ENCODE assay signal across 9 mouse cellular contexts in genomic region chr5:125102907-125103306, GRCm38 (mm10).
DNase-seq lines count a peak whose midpoint lies in the region; ATAC-seq lines count a peak whose summit lies in the region.
"Had no signal": no experiment of that assay in that cellular context is flagged by ENCODE, and none has a peak within 500 bp of the region (broad histone marks: within the 10 kb centered on the region; RNA-seq: fewer than 3 reads in every experiment).

No protein-coding gene starts in this region.

- no peak overlapping the region for H3K4me3 ChIP-seq in hindbrain, embryonic 16.5 days (ENCODE audit: low read length)
- H3K4me3 ChIP-seq in neural tube, embryonic 13.5 days, result no peak overlapping the region

- H3K4me1 ChIP-seq in hindbrain, embryonic 16.5 days (ENCODE audit: control insufficient read depth, insufficient read depth, low read depth, low read length), result peaks cover 24% of the 10 kb centered on the region
- peaks cover 57% of the 10 kb centered on the region for H3K4me1 ChIP-seq in neural tube, embryonic 13.5 days (replicated peaks)

- peak overlapping the region; percentile 81 for H3K27ac ChIP-seq in hindbrain, embryonic 16.5 days (ENCODE audit: low read depth, low read length)
- H3K27ac ChIP-seq in neural tube, embryonic 13.5 days (replicated peaks), result peak overlapping the region; percentile 92

- peak; percentile 87 for ATAC-seq in hindbrain, embryonic 16.5 days
- peak; percentile 82 for ATAC-seq in neural tube, embryonic 13.5 days (ENCODE audit: low read depth)

- 33% methylated on average over 7 of the region's 7 CpGs for WGBS in hindbrain, embryonic 16.5 days
- WGBS in neural tube, embryonic 13.5 days, result 15% methylated on average over 7 of the region's 7 CpGs

- peak overlapping the region; percentile 38; the same call in 1 of the 2 replicates for H3K9ac ChIP-seq in hindbrain, embryonic 16.5 days (ENCODE audit: low read depth, low read length)
- H3K9ac ChIP-seq in neural tube, embryonic 13.5 days, result 0 out of 2 replicates have a peak overlapping the region, but pooled peaks have one; percentile 26

- no peaks in the 10 kb centered on the region for H3K27me3 ChIP-seq in hindbrain, embryonic 16.5 days (replicated peaks; ENCODE audit: control insufficient read depth, insufficient read depth, low read length)
- no peaks in the 10 kb centered on the region for H3K27me3 ChIP-seq in neural tube, embryonic 13.5 days

- H3K36me3 ChIP-seq in hindbrain, embryonic 16.5 days (ENCODE audit: control insufficient read depth, insufficient read depth, low read length), result peaks cover 16% of the 10 kb centered on the region
- peaks cover 77% of the 10 kb centered on the region for H3K36me3 ChIP-seq in neural tube, embryonic 13.5 days

- intact Hi-C loops in left cerebral cortex, postnatal 4 days (cut with DNase I), result no loop called here
- intact Hi-C loops in left cerebral cortex, postnatal 36 days (cut with DNase I), result no loop called here

- H3K4me2 ChIP-seq in hindbrain, embryonic 16.5 days (ENCODE audit: low read length), result no peak overlapping the region
- H3K4me2 ChIP-seq in neural tube, embryonic 13.5 days, result no peak overlapping the region

- H3K9me3 ChIP-seq in hindbrain, embryonic 16.5 days (ENCODE audit: control insufficient read depth, low read length), result no peaks in the 10 kb centered on the region
- no peaks in the 10 kb centered on the region for H3K9me3 ChIP-seq in neural tube, embryonic 13.5 days

- DNase-seq in cerebellum, postnatal 10 days, result peak; percentile 70 to 79
- no peak for DNase-seq in cerebellum, adult 18-20 months
- DNase-seq in left cerebral cortex, postnatal 4 days, result peak; percentile 94
- no peak for DNase-seq in left cerebral cortex, postnatal 36 days (ENCODE audit: low spot score in 2 of 2)
- no peak for DNase-seq in Muller cell, postnatal 12 days (ENCODE audit: inconsistent ontology term)
- no peak for DNase-seq in ovary, adult 18-20 months (ENCODE audit: low spot score)
- DNase-seq: kidney, postnatal 36 days had no signal

Comparison
In these comparisons a context has a peak if more than half of its experiments do, and no peak if none do; other contexts are left out.
1. DNase-seq: peak in cerebellum, postnatal 10 days (2 of 2) and left cerebral cortex, postnatal 4 days (single experiment); none in cerebellum, adult 18-20 months (0 of 2), left cerebral cortex, postnatal 36 days (0 of 2), Muller cell, postnatal 12 days (single experiment) and ovary, adult 18-20 months (single experiment).